Mouse (Mus musculus) liver, adult 2 months (tissue): ENCODE data around the gene Arhgap45. TPM values are rescaled to one million over a fixed set of nuclear protein-coding genes. Genes with fewer than 3 reads are reported as not detected.

Experiments used
- DNase-seq: peaks from one replicate; pipeline ENCODE4 v3.0.0-alpha.2; 2011; ENCODE audit warnings: low read depth, low spot score; ENCODE audit errors: extremely low read depth
- H3K27ac ChIP-seq: fragments of 200-500 bp; replicated peaks from 2 replicates; pipeline ENCODE4 v1.5.1; 2012; ENCODE audit warnings: low read depth, mild to moderate bottlenecking, control low read depth, inconsistent platforms, low read length; ENCODE audit not compliant: insufficient read depth
- H3K27me3 ChIP-seq: fragments of 200-500 bp; 2 replicates; pipeline ENCODE4 v1.6.1; 2012; ENCODE audit warnings: mild to moderate bottlenecking, moderate library complexity, low read length, inconsistent platforms; ENCODE audit not compliant: control insufficient read depth, insufficient read depth
- H3K36me3 ChIP-seq: fragments of 200-500 bp; 2 replicates; pipeline ENCODE4 v1.6.1; 2012; ENCODE audit warnings: low read length, inconsistent platforms; ENCODE audit not compliant: control insufficient read depth, insufficient read depth
- H3K4me1 ChIP-seq: fragments of 200-500 bp; 2 replicates; pipeline ENCODE4 v1.6.1; 2011; ENCODE audit warnings: low read length; ENCODE audit not compliant: control insufficient read depth, insufficient read depth
- H3K4me3 ChIP-seq: fragments of 200-500 bp; 2 replicates; pipeline ENCODE4 v1.5.1; 2011; ENCODE audit warnings: low read depth, mild to moderate bottlenecking, control low read depth, low read length, moderate library complexity; ENCODE audit not compliant: insufficient read depth
- H3K79me2 ChIP-seq: fragments of 200-500 bp; 2 replicates; pipeline ENCODE4 v1.6.1; 2012; ENCODE audit warnings: inconsistent platforms, mild to moderate bottlenecking, low read length, moderate library complexity; ENCODE audit not compliant: control insufficient read depth, insufficient read depth
- H3K9ac ChIP-seq: fragments of 200-500 bp; 2 replicates; pipeline ENCODE4 v1.6.1; 2012; ENCODE audit warnings: low read depth, mild to moderate bottlenecking, control low read depth, inconsistent platforms, low read length
- CTCF ChIP-seq: fragments of 200-500 bp; IDR thresholded peaks from 2 replicates; pipeline ENCODE4 v1.5.1; 2011; ENCODE audit warnings: low read depth, low read length, control low read depth
- POLR2A ChIP-seq: fragments of 200-500 bp; IDR thresholded peaks from 2 replicates; pipeline ENCODE4 v1.6.1; 2011; ENCODE audit warnings: low read length, control low read depth; ENCODE audit not compliant: insufficient read depth; ENCODE audit errors: extremely low read depth
- WGBS: fragments of 180-500 bp; shearing (Covaris S2); methylation state at CpG from one replicate; pipeline ENCODE4 v1.1.7; 2018; 5-methylcytosine and 5-hydroxymethylcytosine counted together
- polyA plus RNA-seq: library from polyadenylated mRNA; depleted of rRNA; stranded (reverse); fragments of >200 nt; gene quantifications from 2 replicates; pipeline ENCODE4 v1.2.3, GENCODE M21; 2012
- total RNA-seq: library from RNA; depleted of rRNA; stranded (reverse); fragments of >200 nt; gene quantifications from 2 replicates; pipeline ENCODE4 v1.2.3, GENCODE M21; 2014

Gene Arhgap45
- total and polyA plus RNA-seq, 2 experiments, result 4.5 to 10.9 TPM

DNA sequence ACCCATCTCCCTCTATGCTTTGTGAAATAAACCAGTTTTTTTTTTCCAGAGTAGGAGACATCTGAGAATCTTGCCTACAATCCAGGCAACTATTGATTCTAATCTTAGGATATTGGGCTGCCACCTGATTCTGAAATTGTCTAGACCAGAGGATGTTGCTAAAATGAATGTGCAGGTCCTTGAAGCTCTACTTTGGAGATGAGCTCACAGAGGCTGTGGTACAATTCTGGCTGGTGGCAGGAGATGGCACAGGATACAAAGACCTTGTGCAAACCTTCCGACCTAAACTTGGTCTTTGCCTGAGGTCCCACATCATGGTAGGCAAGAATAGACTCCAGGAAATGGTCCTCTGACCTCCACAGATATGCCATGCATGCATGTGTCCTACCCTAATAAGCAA lies 20.8 kb upstream of the Arhgap45 start:
- H3K9ac ChIP-seq, result no peak overlapping the region
- no peak overlapping the region for H3K4me3 ChIP-seq
- no peaks in the 10 kb centered on the region for H3K27me3 ChIP-seq
- H3K27ac ChIP-seq, result no peak overlapping the region
- H3K79me2 ChIP-seq, result no peaks in the 10 kb centered on the region
- no peaks in the 10 kb centered on the region for H3K36me3 ChIP-seq
- TF ChIP-seq CTCF, result no peak
- no peak for TF ChIP-seq POLR2A
- DNase-seq, result no peak
- H3K4me1 ChIP-seq, result no peaks in the 10 kb centered on the region
- 71% methylated on average over 1 of the region's 1 CpGs for WGBS

DNA sequence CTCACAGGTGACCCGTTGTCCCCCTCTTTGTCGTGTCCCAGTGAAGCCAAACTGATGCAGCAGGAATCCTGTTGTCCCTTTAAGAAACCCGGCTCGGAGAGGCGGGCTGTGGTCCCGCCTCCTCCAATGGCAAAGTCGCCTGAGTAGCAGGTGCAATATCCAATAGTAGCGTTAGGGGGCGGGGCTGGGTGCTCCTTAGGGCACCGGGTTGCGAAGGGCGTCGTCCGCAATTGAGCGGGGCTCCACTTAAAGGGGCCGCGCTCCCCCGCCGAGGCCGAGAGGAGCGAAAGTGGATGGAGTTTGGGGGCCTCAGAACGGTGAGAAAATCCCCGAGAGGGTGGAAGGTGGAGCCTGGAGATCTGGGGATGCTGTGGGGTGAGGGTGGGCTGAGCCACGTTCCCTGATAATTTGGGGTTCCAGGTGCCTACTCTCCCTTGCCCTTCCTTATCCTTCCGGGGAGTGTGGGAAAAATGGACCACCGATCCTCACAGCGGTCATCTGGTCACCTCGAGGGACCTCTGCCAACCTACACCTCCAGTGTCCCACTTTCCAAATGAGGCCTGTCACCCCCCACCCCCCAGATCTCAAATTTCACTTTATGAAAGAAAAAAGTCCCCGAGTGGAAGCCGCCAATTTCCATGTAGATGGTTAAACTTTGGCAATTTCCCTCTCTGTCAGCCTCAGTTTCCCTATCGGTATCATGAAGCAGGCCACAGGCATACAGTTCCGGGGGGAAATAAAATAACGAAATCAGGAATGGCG lies 20.0 kb upstream of the Arhgap45 start, which contains the start of gene Abca7:
Gene Abca7 (plus strand): TSS at position 223 of the 762 bp plus-strand sequence.
- H3K4me3 ChIP-seq, result peak within 1 kb of the TSS; percentile 66
- H3K9ac ChIP-seq, result peak within 1 kb of the TSS; percentile 68
- peak; percentile 79 for DNase-seq
- H3K27me3 ChIP-seq, result no peaks in the 10 kb centered on the region
- under 1% methylated on average over 34 of the region's 34 CpGs for WGBS
- no peaks in the 10 kb centered on the region for H3K36me3 ChIP-seq
- H3K4me1 ChIP-seq, result no peaks in the 10 kb centered on the region
- 0 out of 2 replicates have a peak within 1 kb of the TSS, but pooled peaks have one; percentile 19 for H3K27ac ChIP-seq
- H3K79me2 ChIP-seq, result no peaks in the 10 kb centered on the region
- TF ChIP-seq CTCF (no peak), POLR2A (no peak)

DNA sequence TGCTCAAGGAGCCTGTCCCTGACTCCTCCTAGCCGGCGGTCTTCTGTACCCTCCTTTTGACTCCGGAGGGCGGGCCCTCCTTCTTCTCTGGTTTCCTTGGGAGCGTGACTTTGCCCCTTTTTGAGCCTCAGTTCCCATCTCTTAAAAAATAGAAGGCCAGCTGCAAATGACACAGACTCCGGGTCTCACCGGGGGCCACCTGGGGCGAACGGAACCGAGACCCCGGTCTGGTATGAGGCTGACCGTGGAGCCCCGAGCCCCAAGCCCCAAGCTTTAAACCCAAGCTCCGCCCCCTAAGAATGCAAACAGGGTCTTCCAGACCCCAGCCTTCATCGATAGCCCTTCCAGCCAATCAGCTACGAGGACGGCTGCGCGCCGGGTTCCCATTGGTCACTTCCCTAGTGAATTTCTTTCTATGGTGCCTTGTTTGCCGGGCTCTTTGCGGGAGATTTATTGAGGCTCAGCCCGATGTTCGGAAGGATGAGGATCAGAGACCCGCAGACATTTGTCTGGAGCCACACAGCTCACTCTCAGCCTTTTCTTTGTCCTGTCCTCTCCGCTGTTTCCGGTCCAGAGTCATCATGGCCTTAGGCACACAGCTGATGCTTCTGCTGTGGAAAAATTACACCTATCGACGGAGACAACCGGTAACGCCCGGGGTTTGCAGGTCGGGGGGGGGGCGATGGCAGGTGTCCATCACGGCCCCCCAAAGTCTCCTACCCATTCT lies 19.3 kb upstream of the Arhgap45 start:
- Histone ChIP-seq H3K79me2 (no peaks in the 10 kb centered on the region), H3K4me3 (peak overlapping the region; percentile 66), H3K27ac (no peak overlapping the region), H3K27me3 (no peaks in the 10 kb centered on the region), H3K4me1 (no peaks in the 10 kb centered on the region), H3K36me3 (no peaks in the 10 kb centered on the region), H3K9ac (peak overlapping the region; percentile 68; the same call in 1 of the 2 replicates)
- WGBS, result 2% methylated on average over 35 of the region's 35 CpGs
- DNase-seq, result no peak
- no peak for TF ChIP-seq CTCF
- TF ChIP-seq POLR2A, result no peak

GRCm38 (mm10) chr10:79997819-79998218 lies 18.6 kb upstream of the Arhgap45 start:
- Histone ChIP-seq H3K79me2 (no peaks in the 10 kb centered on the region), H3K27me3 (no peaks in the 10 kb centered on the region), H3K4me1 (no peaks in the 10 kb centered on the region), H3K36me3 (no peaks in the 10 kb centered on the region), H3K4me3 (no peak overlapping the region), H3K9ac (no peak overlapping the region), H3K27ac (no peak overlapping the region)
- no peak for DNase-seq
- TF ChIP-seq CTCF, result no peak
- no peak for TF ChIP-seq POLR2A
- WGBS, result 28% methylated on average over 15 of the region's 15 CpGs

GRCm38 (mm10) chr10:80001945-80002344 lies 14.5 kb upstream of the Arhgap45 start:
- H3K4me3 ChIP-seq, result no peak overlapping the region

More at GRCm38 (mm10) chr10:80001945-80002344, 14.5 kb upstream of the Arhgap45 start:
- no peak for DNase-seq
- whole genome bisulfite sequencing, result 82% methylated on average over 9 of the region's 9 CpGs
- H3K79me2 ChIP-seq, result no peaks in the 10 kb centered on the region
- no peak overlapping the region for H3K27ac ChIP-seq
- H3K27me3 ChIP-seq, result no peaks in the 10 kb centered on the region
- H3K9ac ChIP-seq, result no peak overlapping the region
- no peaks in the 10 kb centered on the region for H3K4me1 ChIP-seq
- no peaks in the 10 kb centered on the region for H3K36me3 ChIP-seq
- TF ChIP-seq POLR2A (no peak), CTCF (no peak)
